Mouse (Mus musculus) cortical plate, adult 2 months (tissue): ENCODE measurements around the gene Cript.

ENCODE experiments used
- CTCF ChIP-seq: fragments of 200-500 bp; IDR thresholded peaks from 2 replicates; pipeline ENCODE4 v1.5.1; 2011; ENCODE audit warnings: mild to moderate bottlenecking, control low read depth, low read length; ENCODE audit not compliant: insufficient read depth; ENCODE audit errors: extremely low read depth
- POLR2A ChIP-seq: fragments of 200-500 bp; IDR thresholded peaks from 2 replicates; pipeline ENCODE4 v1.6.1; 2011; ENCODE audit warnings: mild to moderate bottlenecking, low read length, control low read depth; ENCODE audit not compliant: insufficient read depth; ENCODE audit errors: extremely low read depth

- TF ChIP-seq CTCF (no peak), POLR2A (no peak)
These were observed 27.1 kb downstream of the Cript start for GRCm38 (mm10) chr17:87052432-87052831.
